Mouse (Mus musculus): ENCODE results near the gene Ddost. TPM values are rescaled to one million over a fixed set of nuclear protein-coding genes. Genes with fewer than 3 reads are reported as not detected.

The Ddost gene
- 10 to 100 TPM; 74.4 to 82.9 TPM for total RNA-seq (2021)
- long read RNA-seq, experiment 1, transcript Ddost-201 (11 exons, 2,120 nt), result major isoform, 180 of 195 reads
- long read RNA-seq, experiment 1, partial matches to known transcripts, result 9 of 195 reads
- long read RNA-seq, experiment 1, other reads (novel, unspliced or antisense), result 6 of 195 reads
- long read RNA-seq, experiment 2, transcript Ddost-201 (11 exons, 2,120 nt), result major isoform, 199 of 213 reads
- long read RNA-seq, experiment 2, partial matches to known transcripts, result 9 of 213 reads
- long read RNA-seq, experiment 2, other reads (novel, unspliced or antisense), result 5 of 213 reads

GRCm38 (mm10) chr4:138304340-138305104, at the start of gene Ddost:
Gene Ddost, plus strand, starts transcription at chr4:138304730.
- DNase-seq, result peak; percentile 95

DNA sequence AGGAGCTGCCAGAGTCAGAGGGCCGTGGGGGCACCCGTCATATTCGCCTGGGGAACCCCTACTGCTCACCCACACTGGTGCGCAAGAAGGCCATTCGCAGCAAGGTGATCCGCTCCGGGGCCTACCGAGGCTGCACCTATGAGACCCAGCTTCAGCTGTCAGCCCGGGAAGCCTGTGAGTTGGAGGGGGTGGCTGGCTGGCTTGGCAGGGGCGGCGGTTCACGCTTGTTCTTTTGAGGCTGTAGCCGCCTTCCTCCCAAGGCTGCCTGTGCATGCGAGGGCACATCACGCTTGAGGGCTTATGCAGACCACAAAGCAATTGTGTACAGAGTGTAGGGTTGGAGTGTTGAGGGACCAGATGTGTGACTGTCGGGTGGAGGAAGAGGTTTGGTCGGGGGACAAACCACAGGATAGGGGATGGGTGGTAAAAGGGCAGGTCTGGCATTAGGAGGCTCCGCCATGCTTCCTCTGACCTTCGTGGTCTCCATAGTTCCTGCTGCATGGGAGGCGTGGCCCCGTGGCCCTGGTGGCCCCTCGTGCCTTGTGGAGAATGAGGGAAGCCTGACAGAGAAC, 47.3 kb upstream of the Ddost start:
- DNase-seq, result no peak

DNA sequence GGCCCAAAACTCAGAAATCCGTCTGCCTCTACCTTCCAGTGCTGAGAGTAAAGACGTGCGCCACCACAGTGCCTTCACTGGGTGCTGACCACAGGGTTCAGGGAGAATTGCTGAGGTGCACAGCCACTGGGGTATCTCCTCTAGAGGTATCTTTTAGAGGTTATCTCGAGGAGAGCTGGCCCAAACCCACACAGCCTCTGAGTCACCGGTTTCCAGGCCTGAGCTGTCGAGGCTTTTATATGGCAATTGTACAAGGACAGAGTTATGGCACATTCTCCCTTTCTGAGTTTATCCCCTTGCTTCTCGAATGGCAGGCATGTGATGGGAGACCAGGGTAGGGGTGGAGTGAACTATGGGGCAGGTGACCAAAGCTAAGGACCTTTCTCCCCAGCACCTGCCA, 45.9 kb upstream of the Ddost start:
- no peak for DNase-seq

- DNase-seq, result no peak
Observed at GRCm38 (mm10) chr4:138259482-138259881, 45.0 kb upstream of the Ddost start.

DNA sequence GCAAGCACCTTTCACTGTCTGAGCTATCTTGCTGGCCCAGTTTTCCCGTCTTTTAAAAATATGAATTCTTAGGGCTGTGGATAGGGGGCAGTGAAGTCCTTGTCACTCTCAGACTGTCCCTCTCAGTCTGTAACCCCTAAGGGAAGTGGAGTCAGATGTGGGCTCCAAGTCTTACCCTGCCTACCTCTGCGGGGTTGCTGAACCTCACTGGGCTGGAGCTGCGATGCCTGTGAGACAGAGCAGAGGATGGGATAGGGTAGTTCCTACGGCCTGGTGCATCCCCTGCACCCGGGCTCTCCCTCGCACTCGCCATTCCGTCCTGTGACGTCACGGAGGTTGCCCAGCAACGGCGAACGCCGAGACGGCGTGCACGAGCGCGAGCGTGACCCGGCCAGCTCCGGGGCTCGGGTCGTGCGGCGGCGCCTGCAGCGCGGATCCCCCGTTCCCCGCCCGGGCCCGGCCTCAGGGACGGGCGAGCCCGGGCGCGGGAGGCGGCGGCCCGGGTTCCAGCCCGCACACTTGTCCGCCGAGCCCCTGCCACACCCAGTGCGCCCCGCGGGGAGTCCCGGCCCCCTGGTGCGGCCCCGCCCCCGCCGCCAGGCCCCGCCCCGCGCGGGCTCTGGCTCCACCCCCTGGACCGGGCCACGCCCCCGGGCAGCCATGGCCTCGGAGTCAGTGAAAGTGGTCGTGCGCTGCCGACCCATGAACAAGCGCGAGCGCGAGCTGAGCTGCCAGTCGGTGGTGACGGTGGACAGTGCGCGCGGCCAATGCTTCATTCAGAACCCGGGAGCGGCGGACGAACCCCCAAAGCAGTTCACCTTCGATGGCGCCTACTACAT, 42.5 kb upstream of the Ddost start:
- DNase-seq, result peak; percentile 90

GRCm38 (mm10) chr4:138267869-138268268, 36.7 kb upstream of the Ddost start:
- DNase-seq, result no peak

GRCm38 (mm10) chr4:138272011-138272997, 32.2 kb upstream of the Ddost start:
- DNase-seq, result no peak

GRCm38 (mm10) chr4:138278346-138278745, 26.2 kb upstream of the Ddost start:
- no peak for DNase-seq

GRCm38 (mm10) chr4:138282834-138283233, 21.7 kb upstream of the Ddost start:
- peak; percentile 37 for DNase-seq

DNA sequence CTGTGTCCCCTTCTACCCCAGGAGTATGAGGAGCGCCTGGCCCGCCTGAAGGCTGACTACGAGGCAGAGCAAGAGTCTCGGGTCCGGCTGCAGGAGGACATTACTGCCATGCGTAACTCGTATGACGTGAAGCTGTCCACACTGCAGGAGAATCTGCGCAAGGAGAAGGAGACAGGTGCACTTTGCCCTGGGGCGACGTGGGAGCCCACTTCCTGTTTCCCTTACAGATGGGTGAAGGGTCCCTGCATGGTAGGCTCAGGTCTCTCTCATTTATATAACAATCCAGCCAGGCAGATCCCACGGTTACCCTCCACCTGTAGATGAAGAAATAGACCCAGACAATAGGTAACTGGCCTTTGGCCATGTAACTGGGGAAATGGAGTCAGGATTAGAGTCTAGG, 18.1 kb upstream of the Ddost start:
- DNase-seq, result no peak

- DNase-seq, result no peak
Observed at GRCm38 (mm10) chr4:138288691-138289090, 15.8 kb upstream of the Ddost start.

DNA sequence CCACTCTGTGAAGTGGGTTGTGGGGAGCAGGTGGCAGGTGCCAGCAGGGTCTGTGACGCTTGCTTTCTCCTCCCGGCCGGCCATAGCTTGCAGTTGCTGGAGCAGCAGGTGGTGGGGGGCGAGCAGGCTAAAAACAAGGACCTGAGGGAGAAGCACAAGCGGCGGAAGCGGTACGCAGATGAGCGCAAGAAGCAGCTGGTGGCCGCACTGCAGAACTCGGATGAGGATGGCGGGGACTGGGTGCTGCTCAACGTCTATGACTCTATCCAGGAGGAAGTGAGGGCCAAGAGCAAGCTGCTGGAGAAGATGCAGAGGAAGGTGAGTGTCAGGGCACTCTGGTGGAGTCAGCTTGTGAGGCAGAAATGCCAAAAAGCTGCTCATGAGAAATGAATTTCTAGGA, 12.5 kb upstream of the Ddost start:
- DNase-seq, result no peak

DNA sequence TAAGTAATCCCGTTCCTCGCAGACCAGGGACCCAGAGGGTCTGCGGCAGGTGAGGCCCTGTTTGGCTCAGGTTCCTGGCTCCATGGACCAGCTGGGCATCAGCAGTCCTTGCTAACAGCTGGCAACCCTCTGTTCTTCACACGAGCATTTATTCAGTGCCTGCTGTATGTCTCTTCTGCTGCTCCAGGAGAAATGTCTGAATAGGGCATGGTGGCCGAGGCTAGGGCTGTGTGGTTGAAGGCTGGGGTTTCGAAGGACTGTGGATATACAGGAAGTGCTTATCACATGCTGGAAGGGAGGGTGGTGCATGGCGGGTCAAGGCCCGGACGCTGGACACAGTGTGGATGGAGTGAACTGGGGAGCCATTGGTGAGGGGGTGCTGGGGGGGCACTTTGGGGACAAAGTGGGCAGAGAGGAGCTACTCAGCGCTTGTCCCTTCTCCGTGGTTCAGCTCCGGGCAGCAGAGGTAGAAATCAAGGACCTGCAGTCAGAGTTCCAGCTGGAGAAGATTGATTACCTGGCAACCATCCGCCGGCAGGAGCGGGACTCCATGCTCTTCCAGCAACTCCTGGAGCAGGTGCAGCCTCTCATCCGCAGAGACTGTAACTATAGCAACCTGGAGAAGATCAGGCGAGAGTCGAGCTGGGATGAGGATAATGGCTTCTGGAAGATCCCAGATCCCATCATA, 11.1 kb upstream of the Ddost start:
- no peak for DNase-seq

DNA sequence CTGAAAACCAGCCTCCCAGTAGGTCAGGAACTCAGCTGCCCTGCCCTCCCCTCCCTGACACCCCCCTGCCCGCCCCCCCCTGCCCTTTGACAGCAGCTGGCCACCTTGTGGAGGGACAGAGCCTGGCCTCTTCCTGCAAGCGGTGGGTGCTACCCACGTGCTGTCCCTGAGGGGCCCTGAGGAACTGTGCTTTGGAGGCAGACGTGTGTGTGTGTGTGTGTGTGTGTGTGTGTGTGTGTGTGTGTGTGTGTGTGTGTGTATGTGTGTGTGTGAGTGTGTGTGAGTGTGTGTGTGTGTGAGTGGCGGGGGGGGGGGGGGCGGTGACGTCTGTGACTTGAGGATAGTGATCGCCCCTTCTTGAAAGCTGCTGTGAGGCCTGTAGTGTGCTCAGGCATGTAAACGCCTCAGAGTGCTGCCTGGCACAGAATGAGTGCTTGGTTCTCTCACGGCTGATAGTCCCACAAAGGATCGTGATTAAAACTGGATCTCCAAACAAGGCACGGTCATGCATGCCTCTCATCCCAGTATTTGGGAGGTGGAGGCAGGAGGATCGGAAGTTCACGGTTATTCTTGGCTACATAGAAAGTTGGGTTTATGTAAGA, 10.5 kb upstream of the Ddost start:
- no peak for DNase-seq

GRCm38 (mm10) chr4:138301271-138301780, 3.2 kb upstream of the Ddost start:
- DNase-seq, result no peak

DNA sequence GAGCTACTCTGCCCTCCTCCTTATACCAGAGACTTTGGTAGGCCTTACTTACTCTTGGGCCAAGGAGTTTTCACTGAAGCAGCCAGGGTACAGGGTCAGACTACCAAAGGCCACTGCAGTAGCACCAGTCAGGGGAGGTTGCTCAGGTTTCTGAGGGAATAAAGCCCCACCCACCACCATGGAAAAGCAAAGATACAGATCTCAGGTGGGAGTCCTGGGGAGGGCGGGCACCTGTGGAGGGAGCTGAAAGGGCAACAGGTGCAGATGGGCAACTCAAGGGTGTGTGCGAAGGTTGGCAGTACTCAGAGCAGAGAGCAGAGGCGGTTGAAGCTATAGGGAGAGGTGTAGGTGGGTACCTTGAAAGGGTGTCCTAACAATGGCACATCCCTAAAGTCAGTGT, 1.5 kb upstream of the Ddost start:
- no peak for DNase-seq

DNA sequence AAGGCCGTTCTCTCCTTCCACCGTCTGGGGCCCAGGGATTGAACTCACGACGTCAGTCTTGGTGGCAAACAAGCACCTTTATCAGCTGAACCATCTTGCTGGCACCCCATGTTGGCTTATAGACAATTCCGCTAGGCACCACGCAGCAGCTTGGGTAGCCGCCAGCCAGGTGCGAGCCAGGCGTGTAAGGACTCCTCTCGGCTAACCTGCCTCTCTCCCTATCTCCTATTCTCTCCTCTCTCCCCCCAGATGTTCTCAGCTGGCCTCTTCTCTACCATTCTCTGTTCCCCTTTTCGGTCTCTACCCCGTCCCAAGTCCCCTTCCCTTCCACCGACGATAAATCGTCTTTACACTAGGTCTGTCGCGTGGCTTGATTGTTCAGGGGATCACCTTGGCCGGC, 788 bp upstream of the Ddost start:
- no peak for DNase-seq

- DNase-seq, result no peak
Observed at GRCm38 (mm10) chr4:138307025-138307424, 2.5 kb downstream of the Ddost start.

- DNase-seq, result no peak
Observed at GRCm38 (mm10) chr4:138307739-138308138, 3.2 kb downstream of the Ddost start.

DNA sequence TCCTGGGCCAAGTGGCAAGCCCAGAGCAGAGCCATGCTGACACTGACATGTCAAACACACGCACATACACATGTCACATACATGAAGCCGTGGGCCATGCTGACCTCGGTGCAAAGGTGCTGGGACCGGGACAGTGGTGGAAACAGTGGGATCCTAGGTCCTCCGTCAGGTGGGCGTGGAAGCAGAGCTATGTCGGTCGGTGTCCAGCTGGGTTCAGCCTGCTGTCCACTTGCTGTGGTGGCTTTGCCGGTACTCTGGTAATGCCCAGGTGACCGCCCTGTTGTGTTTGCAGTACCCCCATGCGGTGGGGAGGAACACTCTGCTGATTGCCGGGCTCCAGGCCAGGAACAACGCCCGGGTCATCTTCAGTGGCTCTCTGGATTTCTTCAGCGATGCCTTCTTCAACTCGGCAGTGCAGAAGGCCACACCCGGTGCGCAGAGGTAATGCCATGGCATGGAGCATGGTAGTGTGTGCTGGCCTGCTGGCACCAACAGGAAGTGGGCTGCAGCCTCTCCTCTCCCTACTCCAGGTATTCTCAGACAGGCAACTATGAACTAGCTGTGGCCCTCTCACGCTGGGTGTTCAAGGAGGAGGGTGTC, 5.9 kb downstream of the Ddost start:
- DNase-seq, result no peak
